Mouse (Mus musculus) Patski (cell line): ENCODE measurements around the gene Gm45713. TPM values are rescaled to one million over a fixed set of nuclear protein-coding genes. Genes with fewer than 3 reads are reported as not detected.

Experiments used
- ATAC-seq: fragments of 100-300 bp; one replicate; pipeline ENCODE4 v1.8.0; 2021
- CTCF ChIA-PET: fragments of 350-600 bp; sonication (Branson Sonifier 250); formaldehyde crosslinking; loops from one replicate; lab custom pipeline; 2022; ENCODE audit warnings: inconsistent platforms; lab: Charles Lee
- POLR2A ChIA-PET: fragments of 350-600 bp; sonication (Branson Sonifier 250); formaldehyde crosslinking; loops from one replicate; lab custom pipeline; 2022; ENCODE audit warnings: antibody characterized with exemption, inconsistent platforms; lab: Charles Lee
- DNase-seq: peaks from one replicate; pipeline ENCODE4 v3.0.0-alpha.2; 2011; ENCODE audit warnings: low read depth, low spot score
- H3K27me3 ChIP-seq: fragments of 371-371 bp; one replicate; pipeline ENCODE4 v1.5.1; 2021
- CTCF ChIP-seq: fragments of 100-300 bp; IDR thresholded peaks from one replicate; pipeline ENCODE4 v1.5.1; 2021
- in situ Hi-C: fragments of 300-500 bp; cut with MboI; formaldehyde crosslinking; loops from 3 replicates; pipeline ENCODE4 v1.11.1; 2018; ENCODE audit warnings: low pct_unique_long_range_greater_than_20kb, mixed read lengths
- polyA plus RNA-seq: library from polyadenylated mRNA; unstranded; gene quantifications from one replicate; pipeline ENCODE4 v1.2.3, GENCODE M21; 2021

Gene Gm45713
- polyA plus RNA-seq, 1 experiment from 2014 or later: not detected

GRCm38 (mm10) chr7:45125144-45125600 is 10.9 kb downstream of the Gm45713 start:
- no peak for DNase-seq
- ATAC-seq: no peak
- H3K27me3 ChIP-seq: no peaks in the 10 kb centered on the region
- TF ChIP-seq CTCF: no peak
- ChIA-PET POLR2A (interaction anchor here (1.2 kb wide), 1 partner anchor 50 kb away, joined by 3 read pairs; no protein-coding TSS in a partner anchor), CTCF (no interaction called here)
- in situ Hi-C loops: no loop called here

- ChIA-PET POLR2A (interaction anchor here (0.6 to 1.2 kb wide), 3 partner anchors 25 to 56 kb away, joined by 3 to 4 read pairs (median 4); no protein-coding TSS in a partner anchor), CTCF (interaction anchor here (1.2 kb wide), 1 partner anchor 12 kb away, joined by 4 read pairs; the partner anchor contains the start of genes Flt3l and Gm45713)
- DNase-seq (peak; percentile 94), ATAC-seq (peak; percentile 58)
- H3K27me3 ChIP-seq: no peaks in the 10 kb centered on the region
- no peak for TF ChIP-seq CTCF
- in situ Hi-C loops: loop anchor here (5.0 kb wide), 1 partner anchor 37 kb away; no protein-coding TSS in a partner anchor
Observed at GRCm38 (mm10) chr7:45124224-45125143, 11.5 kb downstream of the Gm45713 start, which contains the start of gene Rps11. Gene Rps11, minus strand, starts transcription at chr7:45124439.

- no peak for TF ChIP-seq CTCF
- DNase-seq (no peak), ATAC-seq (no peak)
- H3K27me3 ChIP-seq: no peaks in the 10 kb centered on the region
- in situ Hi-C loops: loop anchor here (5.0 kb wide), 1 partner anchor 36 kb away; no protein-coding TSS in a partner anchor
- ChIA-PET POLR2A (interaction anchor here (0.7 kb wide), 1 partner anchor 125 kb away, joined by 4 read pairs; no protein-coding TSS in a partner anchor), CTCF (interaction anchor here (1.2 kb wide), 1 partner anchor 13 kb away, joined by 4 read pairs; the partner anchor contains the start of genes Flt3l and Gm45713)
Observed at GRCm38 (mm10) chr7:45123186-45123570, 12.9 kb downstream of the Gm45713 start.

- TF ChIP-seq CTCF: no peak
- in situ Hi-C loops: loop anchor here (5.0 kb wide), 1 partner anchor 35 kb away; no protein-coding TSS in a partner anchor
- no peak for DNase-seq
- CTCF ChIA-PET: no interaction called here
- no peaks in the 10 kb centered on the region for H3K27me3 ChIP-seq
- ATAC-seq: no peak
- POLR2A ChIA-PET: interaction anchor here (1.0 kb wide), 1 partner anchor 47 kb away, joined by 3 read pairs; no protein-coding TSS in a partner anchor
Observed at GRCm38 (mm10) chr7:45122561-45123185, 13.4 kb downstream of the Gm45713 start.

- in situ Hi-C loops: loop anchor here (5.0 kb wide), 1 partner anchor 35 kb away; no protein-coding TSS in a partner anchor
- ChIA-PET CTCF (no interaction called here), POLR2A (interaction anchor here (1.0 kb wide), 1 partner anchor 46 kb away, joined by 3 read pairs; no protein-coding TSS in a partner anchor)
- TF ChIP-seq CTCF: no peak
- H3K27me3 ChIP-seq: no peaks in the 10 kb centered on the region
- DNase-seq: no peak
- no peak for ATAC-seq
Observed at GRCm38 (mm10) chr7:45121966-45122365, 14.1 kb downstream of the Gm45713 start.

GRCm38 (mm10) chr7:45121404-45121803 is 14.6 kb downstream of the Gm45713 start:
- no peak for TF ChIP-seq CTCF
- ATAC-seq (no peak), DNase-seq (no peak)
- no peaks in the 10 kb centered on the region for H3K27me3 ChIP-seq
- in situ Hi-C loops: loop anchor here (5.0 kb wide), 1 partner anchor 34 kb away; no protein-coding TSS in a partner anchor
- ChIA-PET CTCF (interaction anchor here (1.0 kb wide), 1 partner anchor 11 kb away, joined by 3 read pairs; no protein-coding TSS in a partner anchor), POLR2A (no interaction called here)

- POLR2A ChIA-PET: no interaction called here
- CTCF ChIA-PET: interaction anchor here (0.9 kb wide), 1 partner anchor 16 kb away, joined by 3 read pairs; the partner anchor contains the start of genes Flt3l and Gm45713
- no peaks in the 10 kb centered on the region for H3K27me3 ChIP-seq
- DNase-seq (no peak), ATAC-seq (no peak)
- TF ChIP-seq CTCF: no peak
- in situ Hi-C loops: loop anchor here (5.0 kb wide), 1 partner anchor 33 kb away; no protein-coding TSS in a partner anchor
Observed at GRCm38 (mm10) chr7:45119780-45120709, 16.0 kb downstream of the Gm45713 start.

GRCm38 (mm10) chr7:45118336-45118735 is 17.7 kb downstream of the Gm45713 start:
- POLR2A ChIA-PET: no interaction called here
- no peak for TF ChIP-seq CTCF
- CTCF ChIA-PET: interaction anchor here (1.0 kb wide), 1 partner anchor 9 kb away, joined by 3 read pairs; no protein-coding TSS in a partner anchor
- in situ Hi-C loops: no loop called here
- ATAC-seq (no peak), DNase-seq (no peak)
- H3K27me3 ChIP-seq: no peaks in the 10 kb centered on the region

GRCm38 (mm10) chr7:45117566-45117965 is 18.5 kb downstream of the Gm45713 start:
- in situ Hi-C loops: no loop called here
- H3K27me3 ChIP-seq: no peaks in the 10 kb centered on the region
- DNase-seq: no peak
- CTCF ChIA-PET: interaction anchor here (1.0 kb wide), 1 partner anchor 10 kb away, joined by 3 read pairs; no protein-coding TSS in a partner anchor
- ATAC-seq: no peak
- POLR2A ChIA-PET: no interaction called here
- TF ChIP-seq CTCF: no peak
